Mouse (Mus musculus) WW6 (cell line): ENCODE results near the gene Tbc1d22a.
"Not testable (repeated sequence)": the region's sequence is repeated elsewhere in the genome, so short reads cannot be mapped to it uniquely, and the experiment has no call there.

ENCODE experiments used
- DNase-seq: peaks from one replicate; pipeline ENCODE4 v3.0.0-alpha.2; 2013; ENCODE audit warnings: low read depth, low spot score

The Tbc1d22a gene

GRCm38 (mm10) chr15:86180427-86180826 is 33.8 kb upstream of the Tbc1d22a start:
- no peak for DNase-seq

GRCm38 (mm10) chr15:86181321-86181720 is 32.9 kb upstream of the Tbc1d22a start:
- not testable (repeated sequence) for DNase-seq

GRCm38 (mm10) chr15:86181941-86182439 is 32.3 kb upstream of the Tbc1d22a start:
- DNase-seq, result no peak

DNA sequence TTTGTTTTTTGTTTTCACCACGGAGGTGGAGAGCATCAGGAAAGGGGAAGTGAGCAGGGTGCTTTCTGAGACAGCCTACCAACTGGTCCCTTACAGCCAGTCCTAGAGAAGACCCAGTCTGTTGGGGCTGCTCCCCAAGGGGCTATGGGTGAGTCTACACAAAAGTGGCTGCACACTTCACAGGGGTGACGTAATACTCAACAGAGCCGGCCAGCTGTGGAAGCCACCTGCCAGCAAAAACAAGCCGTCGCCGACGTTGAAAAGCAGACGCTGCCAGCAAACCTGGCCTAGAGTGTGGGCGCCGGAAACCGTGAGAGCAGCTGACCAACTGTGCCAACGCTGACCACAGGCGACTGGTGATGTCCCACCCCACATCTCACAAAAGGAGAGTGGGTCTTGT is 31.6 kb upstream of the Tbc1d22a start:
- no peak for DNase-seq

DNA sequence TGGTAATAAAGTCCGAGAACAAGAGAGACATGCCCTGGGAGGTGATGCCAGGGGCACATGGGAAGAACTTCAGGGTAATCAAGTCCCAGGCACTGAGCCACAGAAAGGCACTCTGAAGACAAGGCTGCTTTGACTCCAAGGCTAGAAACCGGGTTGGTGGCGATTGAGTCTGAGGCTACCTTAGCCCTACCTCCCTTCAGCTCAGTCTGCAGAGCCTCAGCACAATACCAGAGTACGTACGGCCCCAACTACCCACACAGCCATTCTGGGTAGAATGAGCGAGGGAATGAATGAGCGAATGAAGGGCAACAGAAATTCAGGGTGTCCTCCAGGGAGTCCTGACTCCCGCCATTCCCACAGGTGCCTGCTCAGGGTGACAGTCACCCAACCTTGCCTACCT is 30.8 kb upstream of the Tbc1d22a start:
- no peak for DNase-seq

DNA sequence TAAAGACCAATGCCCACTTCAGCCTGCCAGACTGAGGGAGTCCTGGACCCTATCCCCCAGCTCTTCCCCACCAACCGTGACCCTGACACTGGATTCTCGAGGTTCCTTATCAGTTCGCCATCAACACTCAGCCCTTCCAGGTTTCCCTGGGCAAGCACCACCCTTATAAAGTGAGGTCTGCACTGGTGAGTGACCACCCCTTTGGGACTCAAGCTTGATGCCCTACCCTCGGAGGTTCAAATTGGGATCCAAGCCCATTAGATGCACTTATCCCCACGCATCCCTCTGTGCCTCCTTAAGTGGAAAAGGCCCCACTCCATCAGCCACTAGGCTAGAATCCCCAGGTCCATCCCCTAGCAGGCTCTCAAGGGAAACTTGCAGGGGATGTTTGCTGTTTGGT is 30.2 kb upstream of the Tbc1d22a start:
- DNase-seq, result no peak

DNA sequence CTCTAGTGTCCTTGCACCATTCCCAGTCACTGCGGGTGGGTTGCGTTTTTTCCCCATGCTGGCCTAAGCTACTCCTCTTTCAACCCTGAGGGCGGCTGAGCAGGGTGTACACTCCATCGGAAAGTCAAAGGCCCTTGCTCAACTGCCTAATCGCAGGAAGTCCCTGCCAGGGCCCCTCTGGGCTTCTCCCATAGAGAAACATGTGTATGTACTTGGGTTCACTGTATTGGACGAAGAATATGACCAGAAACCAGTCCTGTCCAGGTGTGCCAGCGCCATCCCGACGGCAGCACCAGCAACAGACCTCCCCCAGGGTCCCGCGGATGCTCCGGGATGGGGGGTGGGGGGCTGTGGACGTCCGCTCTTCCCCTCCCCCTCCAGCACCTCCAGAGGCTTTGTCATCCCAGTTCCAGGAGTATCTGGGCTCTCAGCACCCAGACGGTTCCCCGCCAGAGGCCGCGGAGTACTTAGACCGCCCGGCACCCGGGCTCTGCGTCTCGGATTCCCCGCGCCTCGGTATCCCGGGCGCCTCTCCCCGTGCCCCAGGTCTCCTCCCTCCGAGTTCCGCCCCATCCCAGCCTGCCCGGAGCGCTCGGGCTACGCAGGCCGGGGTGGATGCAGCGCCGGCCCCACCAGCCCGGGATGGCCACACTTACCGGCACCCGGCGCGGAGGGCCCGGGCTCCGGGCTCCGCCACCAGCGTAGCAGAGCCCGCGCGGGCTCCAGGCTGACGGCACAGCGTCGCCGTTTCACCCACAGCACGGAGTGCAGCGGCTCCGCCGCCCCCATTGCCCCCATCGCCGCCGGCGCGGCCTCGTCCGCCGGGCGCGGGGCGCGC is 29.2 kb upstream of the Tbc1d22a start:
- DNase-seq, result no peak

- no peak for DNase-seq
Measured at GRCm38 (mm10) chr15:86185689-86186569, 28.3 kb upstream of the Tbc1d22a start, which contains the start of gene Cerk. Gene Cerk, minus strand, starts transcription at chr15:86186141.

DNA sequence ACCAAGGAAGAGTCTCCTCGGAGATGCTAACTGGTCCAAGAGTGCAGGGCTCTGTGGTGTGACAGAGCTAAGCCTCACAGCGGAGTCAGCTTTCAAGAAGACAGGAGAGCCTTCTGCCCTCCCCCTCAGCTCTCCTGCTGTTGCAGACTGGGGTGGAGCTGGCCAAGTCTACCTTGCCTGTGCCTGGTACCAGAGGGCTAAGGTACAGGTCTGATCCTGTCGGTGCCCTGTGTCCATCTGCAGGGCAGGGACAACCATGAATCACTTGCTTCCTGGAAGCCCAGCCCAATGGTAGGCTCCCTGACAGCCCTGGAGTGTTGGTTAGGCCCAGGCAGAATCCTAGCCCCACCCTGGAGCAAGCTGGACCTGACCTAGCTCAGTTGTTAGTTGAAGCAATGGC is 27.6 kb upstream of the Tbc1d22a start:
- DNase-seq, result no peak

GRCm38 (mm10) chr15:86188186-86188585 is 26.1 kb upstream of the Tbc1d22a start:
- no peak for DNase-seq

- no peak for DNase-seq
Measured at GRCm38 (mm10) chr15:86188746-86189470, 25.4 kb upstream of the Tbc1d22a start.

DNA sequence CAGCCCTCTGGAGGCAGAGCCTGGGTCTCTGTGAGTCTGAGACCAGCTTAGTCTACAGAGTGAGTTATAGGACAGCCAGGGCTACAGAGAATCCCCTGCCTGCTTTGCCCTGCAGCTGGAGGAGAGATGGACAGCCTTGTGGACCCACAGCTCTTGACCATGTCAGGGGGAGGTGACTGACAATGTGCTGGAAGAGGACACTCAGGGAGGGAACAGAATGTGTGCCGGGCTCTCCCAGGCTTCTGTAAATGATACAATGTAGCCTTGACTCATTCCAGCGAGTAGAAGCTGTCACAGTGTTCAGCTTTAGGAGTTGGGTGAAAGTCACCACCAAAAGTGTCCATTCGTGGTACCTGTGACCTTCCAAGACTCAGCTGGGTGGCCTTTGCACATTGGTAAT is 23.9 kb upstream of the Tbc1d22a start:
- DNase-seq, result no peak

DNA sequence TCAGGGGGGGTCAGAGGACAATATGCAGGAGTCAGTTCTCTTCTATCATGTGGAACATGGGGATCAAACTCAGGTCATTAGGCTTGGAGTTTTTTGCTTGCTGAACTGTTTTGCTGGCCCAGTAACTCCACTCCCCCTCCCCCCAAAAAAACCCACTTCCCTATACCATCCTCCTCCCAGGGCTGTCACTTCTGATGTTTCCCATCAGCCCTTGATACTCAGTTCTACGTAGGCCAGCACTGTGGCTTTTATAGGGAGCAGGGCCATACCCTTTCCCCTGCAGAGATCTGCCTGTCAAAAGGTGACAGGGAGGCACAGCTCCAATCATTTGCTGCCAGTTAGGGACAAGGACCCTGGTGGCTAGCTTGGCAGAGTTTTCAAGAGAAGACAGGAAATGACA is 22.8 kb upstream of the Tbc1d22a start:
- DNase-seq, result no peak

DNA sequence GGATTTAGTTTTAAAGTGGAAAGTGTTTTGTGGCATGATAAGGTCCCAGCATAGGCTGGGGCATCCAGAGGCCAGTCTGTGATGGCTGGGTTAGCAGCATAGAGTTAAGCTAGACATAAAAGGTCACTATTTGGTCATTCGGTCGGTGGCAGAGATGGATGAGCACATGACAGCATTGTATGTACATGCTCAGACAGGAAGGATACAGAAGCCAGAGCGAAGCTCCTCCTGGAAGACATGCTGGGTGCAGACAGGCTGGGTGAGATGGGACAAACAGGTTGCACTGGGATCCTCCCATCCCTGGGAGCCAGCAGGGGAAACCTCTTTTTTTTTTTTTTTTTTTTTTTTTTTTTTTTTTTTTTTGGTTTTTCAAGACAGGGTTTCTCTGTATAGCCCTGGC is 22.3 kb upstream of the Tbc1d22a start:
- no peak for DNase-seq

DNA sequence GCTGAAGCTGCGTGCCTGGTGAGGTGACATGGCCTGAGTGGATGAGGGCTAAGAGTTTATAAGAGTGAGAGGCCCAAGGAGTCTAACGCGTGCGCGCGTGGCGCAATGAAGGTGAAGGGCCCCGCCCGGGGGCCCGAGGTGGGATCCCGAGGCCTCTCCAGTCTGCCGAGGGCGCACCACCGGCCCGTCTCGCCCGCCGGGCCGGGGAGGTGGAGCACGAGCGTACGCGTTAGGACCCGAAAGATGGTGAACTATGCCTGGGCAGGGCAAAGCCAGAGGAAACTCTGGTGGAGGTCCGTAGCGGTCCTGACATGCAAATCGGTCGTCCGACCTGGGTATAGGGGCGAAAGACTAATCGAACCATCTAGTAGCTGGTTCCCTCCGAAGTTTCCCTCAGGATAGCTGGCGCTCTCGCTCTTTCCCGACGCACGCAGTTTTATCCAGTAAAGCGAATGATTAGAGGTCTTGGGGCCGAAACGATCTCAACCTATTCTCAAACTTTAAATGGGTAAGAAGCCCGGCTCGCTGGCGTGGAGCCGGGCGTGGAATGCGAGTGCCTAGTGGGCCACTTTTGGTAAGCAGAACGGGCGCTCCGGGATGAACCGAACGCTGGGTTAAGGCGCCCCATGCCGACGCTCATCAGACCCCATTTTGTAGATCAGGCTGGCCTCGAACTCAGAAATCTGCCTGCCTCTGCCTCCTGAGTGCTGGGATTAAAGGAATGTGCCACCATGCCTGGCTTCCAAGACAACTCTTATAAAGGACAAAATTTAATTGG is 19.4 kb upstream of the Tbc1d22a start:
- not testable (repeated sequence) for DNase-seq

- no peak for DNase-seq
Measured at GRCm38 (mm10) chr15:86199052-86199451, 15.2 kb upstream of the Tbc1d22a start.

GRCm38 (mm10) chr15:86199482-86199881 is 14.8 kb upstream of the Tbc1d22a start:
- DNase-seq, result no peak

- DNase-seq, result no peak
Measured at GRCm38 (mm10) chr15:86200169-86200568, 14.1 kb upstream of the Tbc1d22a start.

DNA sequence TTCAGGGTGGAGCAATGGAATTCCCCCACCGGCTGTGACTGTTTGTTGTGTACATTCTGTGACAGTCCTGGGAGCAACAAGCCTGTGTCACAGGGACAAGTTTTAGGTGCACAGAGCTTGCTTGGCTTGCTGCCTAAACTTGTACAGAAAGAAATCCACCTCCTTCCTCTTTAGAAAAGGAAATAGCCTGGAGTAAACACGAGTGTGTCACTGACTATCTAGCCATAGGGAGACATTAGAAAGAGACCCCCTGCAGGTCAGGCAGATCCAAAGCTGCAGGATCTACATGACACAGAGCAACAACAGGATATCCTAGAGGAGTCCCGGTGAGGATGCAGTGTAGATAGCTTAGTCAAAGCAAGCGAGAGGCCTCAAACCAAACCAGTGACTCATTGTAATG is 13.2 kb upstream of the Tbc1d22a start:
- DNase-seq, result no peak

DNA sequence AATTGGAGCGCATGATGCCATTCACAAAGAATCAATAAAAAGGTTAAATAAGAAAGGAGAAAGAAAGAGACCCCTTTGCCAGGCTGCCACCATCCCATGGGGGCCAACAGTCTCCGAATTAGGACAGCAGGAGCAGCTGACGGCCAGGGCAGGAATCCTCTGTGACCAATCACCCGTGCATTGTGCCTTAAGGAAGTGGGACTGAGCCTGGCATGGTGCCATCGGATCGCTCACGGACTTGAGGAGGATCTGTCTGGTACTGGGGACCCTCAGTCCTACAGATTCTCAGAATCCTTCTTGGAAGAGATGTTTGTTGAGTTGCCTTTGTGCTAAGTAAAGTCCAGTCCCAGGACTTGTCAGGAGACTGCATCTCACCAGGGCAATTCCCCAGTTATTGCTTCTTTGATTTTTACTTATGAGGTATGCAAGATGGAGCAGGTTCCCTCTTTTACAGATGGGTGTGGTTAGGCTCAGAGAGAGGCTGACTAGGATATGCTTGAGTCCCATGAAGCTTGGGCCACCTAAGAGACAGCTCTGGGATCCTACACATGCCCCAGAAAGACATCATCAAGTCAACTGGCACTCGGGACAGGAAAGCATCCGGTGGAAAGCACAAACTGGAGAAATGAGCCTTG is 12.4 kb upstream of the Tbc1d22a start:
- DNase-seq, result no peak
